Mouse (Mus musculus) mesoderm, embryonic 11.5 days (tissue): Measurements from ENCODE around the gene Mrpl28.
"Not testable (repeated sequence)": the region's sequence is repeated elsewhere in the genome, so short reads cannot be mapped to it uniquely, and the experiment has no call there.

ENCODE experiments used
- DNase-seq: peaks from one replicate; pipeline ENCODE4 v3.0.0-alpha.2; 2012; ENCODE audit warnings: low read depth, low spot score

Gene Mrpl28

DNA sequence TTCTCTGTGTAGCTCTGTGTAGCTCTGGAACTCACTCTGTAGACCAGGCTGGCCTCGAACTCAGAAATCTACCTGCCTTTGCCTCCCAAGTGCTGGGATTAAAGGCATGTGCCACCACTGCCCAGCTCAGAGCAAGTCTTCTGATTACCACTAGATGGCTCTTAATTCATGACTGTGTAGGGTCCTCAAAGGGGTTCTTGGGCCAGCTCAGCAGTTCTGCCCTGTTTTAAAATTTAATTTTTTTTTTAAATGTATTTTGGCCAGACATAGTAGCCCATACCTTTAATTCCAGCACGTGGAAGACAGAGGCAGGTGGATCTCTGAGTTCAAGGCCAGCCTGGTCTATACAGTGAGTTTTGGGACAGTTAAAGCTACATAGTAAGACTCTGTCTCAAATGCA, 51.9 kb downstream of the Mrpl28 start:
- DNase-seq = not testable (repeated sequence)
